Mouse (Mus musculus) layer of hippocampus, postnatal 14 days (tissue): ENCODE data around the gene Slc29a1. TPM values are rescaled to one million over a fixed set of nuclear protein-coding genes. Genes with fewer than 3 reads are reported as not detected.
A peak's percentile ranks its signal among the peaks of the same experiment; 100 is the strongest.

Experiments
- DNase-seq, 2 experiments: peaks; one replicate each; pipeline ENCODE4 v3.0.0; 2021 to 2022; ENCODE audit warnings: low spot score in 2 of 2, mixed read lengths in 1 of 2
- total RNA-seq, 2 experiments: library from RNA; stranded (reverse); gene quantifications; 2 replicates each; pipeline ENCODE4 v1.2.3; 2021

Gene Slc29a1
- total RNA-seq, 2 experiments from 2014 or later, result 17.5 to 22.9 TPM

- DNase-seq, result peak; percentile 99
Measured at GRCm38 (mm10) chr17:45573087-45573779, 26.2 kb downstream of the Slc29a1 start, which contains the start of gene Hsp90ab1. Gene Hsp90ab1, minus strand, starts transcription at chr17:45573271.

- DNase-seq, result peak; percentile 68 to 83
Measured at GRCm38 (mm10) chr17:45572103-45573086, 27.0 kb downstream of the Slc29a1 start.

GRCm38 (mm10) chr17:45569999-45570398, 29.4 kb downstream of the Slc29a1 start:
- no peak for DNase-seq

- no peak for DNase-seq
Measured at GRCm38 (mm10) chr17:45568990-45569389, 30.4 kb downstream of the Slc29a1 start.

GRCm38 (mm10) chr17:45567162-45567601, 32.2 kb downstream of the Slc29a1 start:
- no peak for DNase-seq

GRCm38 (mm10) chr17:45566360-45567161, 32.8 kb downstream of the Slc29a1 start:
- DNase-seq, result peak in 1 of 2 experiments; percentile 61

GRCm38 (mm10) chr17:45566031-45566359, 33.4 kb downstream of the Slc29a1 start:
- DNase-seq, result no peak

GRCm38 (mm10) chr17:45565103-45565502, 34.3 kb downstream of the Slc29a1 start:
- no peak for DNase-seq

GRCm38 (mm10) chr17:45564531-45565084, 34.8 kb downstream of the Slc29a1 start:
- no peak for DNase-seq

- DNase-seq, result peak; percentile 88 to 94
Measured at GRCm38 (mm10) chr17:45563655-45564530, 35.5 kb downstream of the Slc29a1 start, which contains the start of gene Slc35b2. Gene Slc35b2, plus strand, starts transcription at chr17:45563874.

- no peak for DNase-seq
Measured at GRCm38 (mm10) chr17:45563216-45563615, 36.2 kb downstream of the Slc29a1 start.

GRCm38 (mm10) chr17:45559732-45560525, 39.5 kb downstream of the Slc29a1 start:
- no peak for DNase-seq

- no peak for DNase-seq
Measured at GRCm38 (mm10) chr17:45557998-45558862, 41.2 kb downstream of the Slc29a1 start.

- DNase-seq, result no peak
Measured at GRCm38 (mm10) chr17:45557246-45557824, 42.1 kb downstream of the Slc29a1 start.

- DNase-seq, result no peak
Measured at GRCm38 (mm10) chr17:45556514-45557245, 42.7 kb downstream of the Slc29a1 start.

- DNase-seq, result no peak
Measured at GRCm38 (mm10) chr17:45556107-45556489, 43.3 kb downstream of the Slc29a1 start.
